Mouse (Mus musculus): ENCODE data around the gene Slc29a3. TPM values are rescaled to one million over a fixed set of nuclear protein-coding genes. Genes with fewer than 3 reads are reported as not detected.

Gene Slc29a3
- polyA plus RNA-seq, 2 experiments: 10.0 to 10.4 TPM

GRCm38 (mm10) chr10:60691671-60692390 lies 60.8 kb downstream of the Slc29a3 start:
- WGBS: 62% methylated on average over 20 of the region's 20 CpGs
- ATAC-seq (ENCODE audit: low FRiP score, low read depth): no peak
- no peak for TF ChIP-seq POLR2A (IDR thresholded peaks at IDR 0.05; ENCODE audit: borderline replicate concordance, extremely low read depth, insufficient read depth, insufficient read length)

GRCm38 (mm10) chr10:60690960-60691359 lies 61.6 kb downstream of the Slc29a3 start:
- peaks cover 22% of the 10 kb centered on the region for H3K27me3 ChIP-seq (ENCODE audit: control insufficient read depth, insufficient read depth, low read length)
- DNase-seq (ENCODE audit: low spot score) (no peak), ATAC-seq (ENCODE audit: low FRiP score, low read depth) (no peak)
- no peaks in the 10 kb centered on the region for H3K9me3 ChIP-seq (ENCODE audit: control insufficient read depth, low read length)
- no peak overlapping the region for H3K4me3 ChIP-seq (replicated peaks; ENCODE audit: low read length)
- H3K9ac ChIP-seq (ENCODE audit: low read depth, low read length, severe bottlenecking): no peak overlapping the region
- no peak for TF ChIP-seq POLR2A (IDR thresholded peaks at IDR 0.05; ENCODE audit: borderline replicate concordance, extremely low read depth, insufficient read depth, insufficient read length)
- WGBS: 45% methylated on average over 6 of the region's 6 CpGs
- no peak overlapping the region for H3K4me2 ChIP-seq (replicated peaks; ENCODE audit: low read depth, low read length, severe bottlenecking)
- H3K4me1 ChIP-seq (ENCODE audit: control insufficient read depth, insufficient read depth, low read length): peaks cover 13% of the 10 kb centered on the region
- H3K27ac ChIP-seq (replicated peaks; ENCODE audit: low read depth, low read length): no peak overlapping the region
- H3K36me3 ChIP-seq (ENCODE audit: control insufficient read depth, insufficient read depth, low read length): no peaks in the 10 kb centered on the region

More at GRCm38 (mm10) chr10:60691671-60692390, 60.8 kb downstream of the Slc29a3 start:
- Histone ChIP-seq H3K4me3 (replicated peaks; ENCODE audit: low read length) (no peak overlapping the region), H3K4me2 (replicated peaks; ENCODE audit: low read depth, low read length, severe bottlenecking) (no peak overlapping the region), H3K27me3 (ENCODE audit: control insufficient read depth, insufficient read depth, low read length) (peaks cover 13% of the 10 kb centered on the region), H3K27ac (replicated peaks; ENCODE audit: low read depth, low read length) (no peak overlapping the region), H3K36me3 (ENCODE audit: control insufficient read depth, insufficient read depth, low read length) (no peaks in the 10 kb centered on the region), H3K9me3 (ENCODE audit: control insufficient read depth, low read length) (no peaks in the 10 kb centered on the region), H3K4me1 (ENCODE audit: control insufficient read depth, insufficient read depth, low read length) (peaks cover 7% of the 10 kb centered on the region; the same call in 1 of the 2 replicates), H3K9ac (ENCODE audit: low read depth, low read length, severe bottlenecking) (no peak overlapping the region)
- DNase-seq (ENCODE audit: low spot score): no peak

GRCm38 (mm10) chr10:60689396-60689795 lies 63.2 kb downstream of the Slc29a3 start:
- DNase-seq (ENCODE audit: low spot score) (no peak), ATAC-seq (ENCODE audit: low FRiP score, low read depth) (no peak)
- H3K27me3 ChIP-seq (ENCODE audit: control insufficient read depth, insufficient read depth, low read length): peaks cover 38% of the 10 kb centered on the region
- no peak overlapping the region for H3K4me2 ChIP-seq (replicated peaks; ENCODE audit: low read depth, low read length, severe bottlenecking)
- peaks cover 13% of the 10 kb centered on the region for H3K4me1 ChIP-seq (ENCODE audit: control insufficient read depth, insufficient read depth, low read length)
- 75% methylated on average over 4 of the region's 4 CpGs for WGBS
- no peak overlapping the region for H3K9ac ChIP-seq (ENCODE audit: low read depth, low read length, severe bottlenecking)
- H3K9me3 ChIP-seq (ENCODE audit: control insufficient read depth, low read length): no peaks in the 10 kb centered on the region
- no peaks in the 10 kb centered on the region for H3K36me3 ChIP-seq (ENCODE audit: control insufficient read depth, insufficient read depth, low read length)
- H3K27ac ChIP-seq (replicated peaks; ENCODE audit: low read depth, low read length): no peak overlapping the region
- no peak overlapping the region for H3K4me3 ChIP-seq (replicated peaks; ENCODE audit: low read length)
- TF ChIP-seq POLR2A (IDR thresholded peaks at IDR 0.05; ENCODE audit: borderline replicate concordance, extremely low read depth, insufficient read depth, insufficient read length): no peak

- ATAC-seq (ENCODE audit: low FRiP score, low read depth) (peak; percentile 78), DNase-seq (ENCODE audit: low spot score) (peak; percentile 80)
- Histone ChIP-seq H3K4me1 (ENCODE audit: control insufficient read depth, insufficient read depth, low read length) (peaks cover 13% of the 10 kb centered on the region), H3K36me3 (ENCODE audit: control insufficient read depth, insufficient read depth, low read length) (no peaks in the 10 kb centered on the region), H3K27ac (replicated peaks; ENCODE audit: low read depth, low read length) (no peak overlapping the region), H3K27me3 (ENCODE audit: control insufficient read depth, insufficient read depth, low read length) (peaks cover 42% of the 10 kb centered on the region), H3K4me3 (replicated peaks; ENCODE audit: low read length) (peak overlapping the region; percentile 59), H3K9me3 (ENCODE audit: control insufficient read depth, low read length) (no peaks in the 10 kb centered on the region), H3K4me2 (replicated peaks; ENCODE audit: low read depth, low read length, severe bottlenecking) (peak overlapping the region; percentile 100), H3K9ac (ENCODE audit: low read depth, low read length, severe bottlenecking) (peak overlapping the region; percentile 69)
- TF ChIP-seq POLR2A (IDR thresholded peaks at IDR 0.05; ENCODE audit: borderline replicate concordance, extremely low read depth, insufficient read depth, insufficient read length): no peak
- under 1% methylated on average over 60 of the region's 76 CpGs for WGBS
Observed at GRCm38 (mm10) chr10:60687011-60687776, 65.4 kb downstream of the Slc29a3 start.

- Histone ChIP-seq H3K4me3 (replicated peaks; ENCODE audit: low read length) (peak overlapping the region; percentile 59), H3K4me1 (ENCODE audit: control insufficient read depth, insufficient read depth, low read length) (peaks cover 8% of the 10 kb centered on the region), H3K9me3 (ENCODE audit: control insufficient read depth, low read length) (no peaks in the 10 kb centered on the region), H3K27ac (replicated peaks; ENCODE audit: low read depth, low read length) (no peak overlapping the region), H3K4me2 (replicated peaks; ENCODE audit: low read depth, low read length, severe bottlenecking) (peak overlapping the region; percentile 100), H3K9ac (ENCODE audit: low read depth, low read length, severe bottlenecking) (peak overlapping the region; percentile 69), H3K27me3 (ENCODE audit: control insufficient read depth, insufficient read depth, low read length) (peaks cover 42% of the 10 kb centered on the region), H3K36me3 (ENCODE audit: control insufficient read depth, insufficient read depth, low read length) (no peaks in the 10 kb centered on the region)
- WGBS: 0% methylated on average over 18 of the region's 37 CpGs
- no peak for TF ChIP-seq POLR2A (IDR thresholded peaks at IDR 0.05; ENCODE audit: borderline replicate concordance, extremely low read depth, insufficient read depth, insufficient read length)
- DNase-seq (ENCODE audit: low spot score) (no peak), ATAC-seq (ENCODE audit: low FRiP score, low read depth) (no peak)
Observed at GRCm38 (mm10) chr10:60686641-60686975, 66.0 kb downstream of the Slc29a3 start.
